Mouse (Mus musculus): Measurements from ENCODE around the gene Slco1a4.

GRCm38 (mm10) chr6:141888248-141888647 lies 32.2 kb upstream of the Slco1a4 start:
- no peak for TF ChIP-seq CTCF (IDR thresholded peaks at IDR 0.05; ENCODE audit: insufficient read depth, low read length)
- TF ChIP-seq POLR2A (IDR thresholded peaks at IDR 0.05; ENCODE audit: borderline replicate concordance, extremely low read depth, low read depth, low read length): no peak
